Mouse (Mus musculus): ENCODE results near the gene Cmtm6. TPM values are rescaled to one million over a fixed set of nuclear protein-coding genes. Genes with fewer than 3 reads are reported as not detected.

The Cmtm6 gene
- polyA plus RNA-seq, 1 experiment from 2014 or later = 87.8 TPM

GRCm38 (mm10) chr9:114733238-114733637 is 2.3 kb downstream of the Cmtm6 start:
- WGBS = 32% methylated on average over 2 of the region's 2 CpGs
- Histone ChIP-seq H3K27ac (ENCODE audit: low read depth, low read length) (peak overlapping the region; percentile 68), H3K4me1 (replicated peaks; ENCODE audit: control insufficient read depth, insufficient read depth, low read length) (peaks cover 13% of the 10 kb centered on the region), H3K9ac (ENCODE audit: low read depth, low read length) (0 out of 2 replicates have a peak overlapping the region, but pooled peaks have one; percentile 4), H3K4me2 (replicated peaks; ENCODE audit: low read depth) (peak overlapping the region; percentile 63), H3K4me3 (ENCODE audit: low read depth, low read length) (no peak overlapping the region), H3K9me3 (ENCODE audit: control insufficient read depth) (no peaks in the 10 kb centered on the region), H3K27me3 (replicated peaks; ENCODE audit: control insufficient read depth, insufficient read depth, low read length) (no peaks in the 10 kb centered on the region), H3K36me3 (ENCODE audit: control insufficient read depth, insufficient read depth) (peaks cover 10% of the 10 kb centered on the region; the same call in 1 of the 2 replicates)
- TF ChIP-seq CTCF (IDR thresholded peaks at IDR 0.05; ENCODE audit: low read depth) = no peak
- no peak for ATAC-seq

DNA sequence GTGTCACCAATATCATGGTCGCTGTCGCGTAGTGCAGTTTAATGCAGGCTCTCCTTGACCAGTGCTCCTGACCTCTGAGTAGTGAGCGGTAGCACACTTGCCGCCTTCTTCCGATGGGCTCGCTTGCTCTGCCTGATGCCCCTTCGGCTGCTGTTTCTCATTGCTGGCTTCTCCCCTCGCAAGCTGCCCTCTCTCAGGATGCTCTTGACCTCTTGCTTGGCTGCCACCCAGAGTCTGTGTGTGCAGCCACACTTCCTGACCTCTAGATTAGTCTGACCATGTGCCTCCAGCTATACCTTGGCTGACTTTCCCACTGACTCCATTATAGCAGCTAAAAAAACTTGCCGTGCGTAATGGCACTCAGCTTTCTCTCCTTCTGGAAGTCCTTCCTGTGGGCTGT is 5.5 kb downstream of the Cmtm6 start:
- 61% methylated on average over 11 of the region's 11 CpGs for WGBS
- no peak for ATAC-seq
- Histone ChIP-seq H3K36me3 (ENCODE audit: control insufficient read depth, insufficient read depth) (peaks cover 20% of the 10 kb centered on the region; the same call in 1 of the 2 replicates), H3K4me2 (replicated peaks; ENCODE audit: low read depth) (no peak overlapping the region), H3K9ac (ENCODE audit: low read depth, low read length) (no peak overlapping the region), H3K9me3 (ENCODE audit: control insufficient read depth) (no peaks in the 10 kb centered on the region), H3K27me3 (replicated peaks; ENCODE audit: control insufficient read depth, insufficient read depth, low read length) (no peaks in the 10 kb centered on the region), H3K4me3 (ENCODE audit: low read depth, low read length) (no peak overlapping the region), H3K27ac (ENCODE audit: low read depth, low read length) (peak overlapping the region; percentile 21; the same call in 1 of the 2 replicates), H3K4me1 (replicated peaks; ENCODE audit: control insufficient read depth, insufficient read depth, low read length) (peaks cover 13% of the 10 kb centered on the region)
- no peak for TF ChIP-seq CTCF (IDR thresholded peaks at IDR 0.05; ENCODE audit: low read depth)

GRCm38 (mm10) chr9:114740336-114740735 is 9.4 kb downstream of the Cmtm6 start:
- ATAC-seq = no peak
- Histone ChIP-seq H3K4me3 (ENCODE audit: low read depth, low read length) (no peak overlapping the region), H3K27ac (ENCODE audit: low read depth, low read length) (no peak overlapping the region), H3K9me3 (ENCODE audit: control insufficient read depth) (no peaks in the 10 kb centered on the region), H3K4me2 (replicated peaks; ENCODE audit: low read depth) (no peak overlapping the region), H3K9ac (ENCODE audit: low read depth, low read length) (no peak overlapping the region), H3K4me1 (replicated peaks; ENCODE audit: control insufficient read depth, insufficient read depth, low read length) (no peaks in the 10 kb centered on the region), H3K27me3 (replicated peaks; ENCODE audit: control insufficient read depth, insufficient read depth, low read length) (no peaks in the 10 kb centered on the region), H3K36me3 (ENCODE audit: control insufficient read depth, insufficient read depth) (peaks cover 19% of the 10 kb centered on the region; the same call in 1 of the 2 replicates)
- TF ChIP-seq CTCF (IDR thresholded peaks at IDR 0.05; ENCODE audit: low read depth) = no peak
- 77% methylated on average over 9 of the region's 9 CpGs for WGBS

DNA sequence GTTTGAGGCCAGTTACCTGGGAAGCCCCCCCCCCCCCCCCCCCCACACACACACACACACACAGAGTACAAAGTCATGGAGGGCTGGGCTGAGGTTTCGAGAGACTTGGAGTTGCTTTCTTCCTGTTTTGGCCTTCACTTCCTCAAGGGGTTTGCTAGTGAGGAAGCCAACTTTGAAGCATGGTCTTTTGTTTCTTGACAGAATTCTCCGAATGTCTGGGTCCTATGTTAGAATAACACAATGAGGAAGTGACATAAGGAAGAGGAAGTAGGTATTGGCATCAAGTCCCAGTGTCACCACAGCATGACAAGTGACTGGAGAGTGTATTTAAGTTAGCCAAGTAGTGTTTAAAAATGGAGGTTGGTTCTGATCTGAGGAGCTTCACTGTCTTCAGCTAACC is 11.8 kb downstream of the Cmtm6 start:
- no peak overlapping the region for H3K9ac ChIP-seq (ENCODE audit: low read depth, low read length)
- H3K27ac ChIP-seq (ENCODE audit: low read depth, low read length) = no peak overlapping the region
- H3K9me3 ChIP-seq (ENCODE audit: control insufficient read depth) = no peaks in the 10 kb centered on the region
- no peak for TF ChIP-seq CTCF (IDR thresholded peaks at IDR 0.05; ENCODE audit: low read depth)
- no peak overlapping the region for H3K4me2 ChIP-seq (replicated peaks; ENCODE audit: low read depth)
- H3K27me3 ChIP-seq (replicated peaks; ENCODE audit: control insufficient read depth, insufficient read depth, low read length) = no peaks in the 10 kb centered on the region
- H3K4me1 ChIP-seq (replicated peaks; ENCODE audit: control insufficient read depth, insufficient read depth, low read length) = no peaks in the 10 kb centered on the region
- 61% methylated on average over 2 of the region's 2 CpGs for WGBS
- peaks cover 35% of the 10 kb centered on the region for H3K36me3 ChIP-seq (ENCODE audit: control insufficient read depth, insufficient read depth)
- no peak overlapping the region for H3K4me3 ChIP-seq (ENCODE audit: low read depth, low read length)
- ATAC-seq = no peak

DNA sequence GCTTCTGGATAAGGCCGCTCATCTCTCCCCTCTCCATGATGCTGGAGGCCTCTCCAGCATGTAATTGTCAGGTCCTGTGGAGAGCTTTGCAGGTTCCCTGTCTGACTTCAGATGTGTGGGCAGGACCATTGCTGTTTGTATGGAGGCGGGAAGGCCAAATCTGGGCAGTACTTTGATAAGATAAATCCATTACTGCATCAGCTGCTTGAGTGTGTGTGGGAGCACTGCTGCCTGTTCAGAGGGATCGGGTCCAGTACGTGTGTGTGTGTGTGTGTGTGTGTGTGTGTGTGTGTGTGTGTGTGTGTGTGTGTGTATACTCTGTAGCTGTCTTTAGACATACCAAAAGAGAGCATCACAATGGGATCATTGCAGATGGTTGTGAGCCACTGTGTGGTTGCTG is 14.2 kb downstream of the Cmtm6 start:
- no peaks in the 10 kb centered on the region for H3K4me1 ChIP-seq (replicated peaks; ENCODE audit: control insufficient read depth, insufficient read depth, low read length)
- H3K9me3 ChIP-seq (ENCODE audit: control insufficient read depth) = no peaks in the 10 kb centered on the region
- ATAC-seq = no peak
- H3K27ac ChIP-seq (ENCODE audit: low read depth, low read length) = no peak overlapping the region
- no peak overlapping the region for H3K4me2 ChIP-seq (replicated peaks; ENCODE audit: low read depth)
- TF ChIP-seq CTCF (IDR thresholded peaks at IDR 0.05; ENCODE audit: low read depth) = no peak
- no peaks in the 10 kb centered on the region for H3K27me3 ChIP-seq (replicated peaks; ENCODE audit: control insufficient read depth, insufficient read depth, low read length)
- H3K4me3 ChIP-seq (ENCODE audit: low read depth, low read length) = no peak overlapping the region
- 57% methylated on average over 4 of the region's 4 CpGs for WGBS
- peaks cover 42% of the 10 kb centered on the region for H3K36me3 ChIP-seq (ENCODE audit: control insufficient read depth, insufficient read depth)
- H3K9ac ChIP-seq (ENCODE audit: low read depth, low read length) = no peak overlapping the region

DNA sequence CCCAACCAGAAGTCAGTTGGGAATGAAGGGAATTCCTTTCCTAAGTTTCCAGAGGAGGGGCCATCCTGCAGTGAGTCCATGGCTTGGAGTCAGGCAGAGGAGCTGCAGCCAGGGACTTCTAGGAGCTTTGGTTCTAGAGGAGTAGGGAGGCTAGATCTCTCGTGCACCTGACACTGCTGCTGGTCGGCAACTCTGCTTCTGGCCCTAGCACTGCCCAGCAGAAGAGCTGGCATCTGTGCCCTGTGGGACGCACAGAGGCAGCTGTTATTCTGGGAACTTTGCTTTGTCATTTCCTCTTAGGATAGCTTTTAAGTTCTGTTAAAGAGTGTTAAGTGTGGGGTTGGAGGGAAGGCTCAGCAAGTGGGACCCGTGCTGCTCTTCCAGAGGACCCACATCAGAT is 14.7 kb downstream of the Cmtm6 start:
- H3K27ac ChIP-seq (ENCODE audit: low read depth, low read length) = no peak overlapping the region
- 75% methylated on average over 4 of the region's 4 CpGs for WGBS

DNA sequence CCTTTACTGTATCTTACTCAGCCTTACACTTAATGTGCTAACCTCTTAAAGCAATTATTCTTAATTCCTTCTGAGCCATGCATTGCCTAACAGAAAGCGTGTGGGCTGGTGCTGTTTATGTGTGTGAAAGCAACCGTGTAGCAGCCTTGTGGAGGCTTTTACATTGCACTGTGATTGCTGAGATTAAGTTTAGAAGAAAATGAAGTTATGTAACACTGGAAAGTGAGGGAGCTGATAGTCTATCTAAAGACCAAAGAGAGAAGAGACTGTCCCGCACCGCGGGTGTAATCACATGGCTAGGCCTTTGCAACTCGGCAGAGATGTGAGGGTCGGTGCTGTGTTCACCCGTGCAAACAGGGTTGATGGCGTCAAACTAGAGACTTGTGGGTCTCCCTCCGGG is 16.1 kb downstream of the Cmtm6 start:
- Histone ChIP-seq H3K9me3 (ENCODE audit: control insufficient read depth) (no peaks in the 10 kb centered on the region), H3K4me2 (replicated peaks; ENCODE audit: low read depth) (no peak overlapping the region), H3K4me3 (ENCODE audit: low read depth, low read length) (no peak overlapping the region), H3K36me3 (ENCODE audit: control insufficient read depth, insufficient read depth) (peaks cover 50% of the 10 kb centered on the region), H3K27ac (ENCODE audit: low read depth, low read length) (no peak overlapping the region), H3K27me3 (replicated peaks; ENCODE audit: control insufficient read depth, insufficient read depth, low read length) (no peaks in the 10 kb centered on the region), H3K9ac (ENCODE audit: low read depth, low read length) (no peak overlapping the region), H3K4me1 (replicated peaks; ENCODE audit: control insufficient read depth, insufficient read depth, low read length) (no peaks in the 10 kb centered on the region)
- TF ChIP-seq CTCF (IDR thresholded peaks at IDR 0.05; ENCODE audit: low read depth) = no peak
- ATAC-seq = no peak
- WGBS = 76% methylated on average over 10 of the region's 10 CpGs

More for the DNA sequence above, 14.7 kb downstream of the Cmtm6 start:
- Histone ChIP-seq H3K4me3 (ENCODE audit: low read depth, low read length) (no peak overlapping the region), H3K9ac (ENCODE audit: low read depth, low read length) (no peak overlapping the region), H3K27me3 (replicated peaks; ENCODE audit: control insufficient read depth, insufficient read depth, low read length) (no peaks in the 10 kb centered on the region), H3K9me3 (ENCODE audit: control insufficient read depth) (no peaks in the 10 kb centered on the region), H3K4me2 (replicated peaks; ENCODE audit: low read depth) (no peak overlapping the region), H3K36me3 (ENCODE audit: control insufficient read depth, insufficient read depth) (peaks cover 43% of the 10 kb centered on the region), H3K4me1 (replicated peaks; ENCODE audit: control insufficient read depth, insufficient read depth, low read length) (no peaks in the 10 kb centered on the region)
- no peak for TF ChIP-seq CTCF (IDR thresholded peaks at IDR 0.05; ENCODE audit: low read depth)
- ATAC-seq = no peak
